Mouse (Mus musculus) liver, embryonic 15.5 days (tissue): ENCODE results near the gene Irs3. TPM values are rescaled to one million over a fixed set of nuclear protein-coding genes. Genes with fewer than 3 reads are reported as not detected.

Experiments
- ATAC-seq: fragments of 200-750 bp; cut with Nextera tagmentation; 2 replicates; pipeline ENCODE4 v1.8.0; 2017; ENCODE audit warnings: moderate number of reproducible peaks, mild to moderate bottlenecking, moderate library complexity; ENCODE audit not compliant: insufficient read depth
- H3K27ac ChIP-seq: fragments of 300-500 bp; sonication (generic); replicated peaks from 2 replicates; pipeline ENCODE4 v1.5.1; 2015; ENCODE audit warnings: mild to moderate bottlenecking, inconsistent platforms
- H3K27me3 ChIP-seq: fragments of 300-500 bp; sonication (generic); 2 replicates; pipeline ENCODE4 v1.6.1; 2015; ENCODE audit warnings: mild to moderate bottlenecking, inconsistent platforms
- H3K36me3 ChIP-seq: fragments of 300-500 bp; sonication (generic); replicated peaks from 2 replicates; pipeline ENCODE4 v1.6.1; 2015; ENCODE audit warnings: moderate library complexity, mild to moderate bottlenecking, inconsistent platforms
- H3K4me1 ChIP-seq: fragments of 300-500 bp; sonication (generic); replicated peaks from 2 replicates; pipeline ENCODE4 v1.6.1; 2015; ENCODE audit warnings: inconsistent platforms
- H3K4me2 ChIP-seq: fragments of 300-500 bp; sonication (generic); 2 replicates; pipeline ENCODE4 v1.6.1; 2015; ENCODE audit warnings: moderate library complexity, mild to moderate bottlenecking, inconsistent platforms
- H3K4me3 ChIP-seq: fragments of 300-500 bp; sonication (generic); replicated peaks from 2 replicates; pipeline ENCODE4 v1.5.1; 2015; ENCODE audit warnings: mild to moderate bottlenecking, inconsistent platforms
- H3K9ac ChIP-seq: fragments of 300-500 bp; sonication (generic); 2 replicates; pipeline ENCODE4 v1.6.1; 2015; ENCODE audit warnings: moderate library complexity, mild to moderate bottlenecking, inconsistent platforms
- H3K9me3 ChIP-seq: fragments of 300-500 bp; sonication (generic); replicated peaks from 2 replicates; pipeline ENCODE4 v1.6.1; 2016; ENCODE audit warnings: inconsistent platforms
- WGBS: fragments of 180-500 bp; shearing (Covaris S2); methylation state at CpG from one replicate; pipeline ENCODE4 v1.1.7; 2015; ENCODE audit warnings: mixed read lengths; ENCODE audit not compliant: insufficient replicate concordance; 5-methylcytosine and 5-hydroxymethylcytosine counted together
- polyA plus RNA-seq: library from polyadenylated mRNA; unstranded; fragments of >200 nt; fragmentation: Nextera tagmentation; extraction: Ambion mirVana; gene quantifications from 2 replicates; pipeline ENCODE4 v1.2.1, GENCODE M21; 2015

The Irs3 gene
- polyA plus RNA-seq, 1 experiment from 2014 or later, result 0.07 TPM

DNA sequence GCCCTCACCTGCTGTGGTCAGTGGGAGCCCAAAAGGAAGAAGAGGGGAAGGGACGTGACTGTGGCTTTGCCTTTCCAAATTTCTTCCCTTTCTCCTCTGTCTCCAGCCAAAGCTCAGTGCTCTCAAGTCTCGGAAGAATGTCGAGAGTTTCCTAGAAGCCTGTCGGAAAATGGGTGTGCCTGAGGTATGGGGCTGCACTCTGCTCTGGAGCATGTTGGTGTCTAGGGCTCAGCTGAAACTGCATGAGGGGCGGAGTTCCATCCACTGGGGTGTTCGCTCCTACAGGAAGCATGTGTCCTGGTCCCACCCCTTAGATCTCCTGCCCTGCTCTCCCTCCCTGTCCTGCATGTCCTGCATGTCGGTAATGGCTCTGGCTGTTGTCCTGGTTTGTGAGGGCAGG lies 6.0 kb downstream of the Irs3 start:
- no peaks in the 10 kb centered on the region for H3K9me3 ChIP-seq
- no peak overlapping the region for H3K27ac ChIP-seq
- H3K4me2 ChIP-seq, result no peak overlapping the region
- H3K36me3 ChIP-seq, result peaks cover 82% of the 10 kb centered on the region
- H3K4me3 ChIP-seq, result no peak overlapping the region
- H3K4me1 ChIP-seq, result peaks cover 30% of the 10 kb centered on the region
- 68% methylated on average over 7 of the region's 7 CpGs for WGBS
- H3K9ac ChIP-seq, result no peak overlapping the region
- peaks cover 13% of the 10 kb centered on the region for H3K27me3 ChIP-seq
- no peak for ATAC-seq

DNA sequence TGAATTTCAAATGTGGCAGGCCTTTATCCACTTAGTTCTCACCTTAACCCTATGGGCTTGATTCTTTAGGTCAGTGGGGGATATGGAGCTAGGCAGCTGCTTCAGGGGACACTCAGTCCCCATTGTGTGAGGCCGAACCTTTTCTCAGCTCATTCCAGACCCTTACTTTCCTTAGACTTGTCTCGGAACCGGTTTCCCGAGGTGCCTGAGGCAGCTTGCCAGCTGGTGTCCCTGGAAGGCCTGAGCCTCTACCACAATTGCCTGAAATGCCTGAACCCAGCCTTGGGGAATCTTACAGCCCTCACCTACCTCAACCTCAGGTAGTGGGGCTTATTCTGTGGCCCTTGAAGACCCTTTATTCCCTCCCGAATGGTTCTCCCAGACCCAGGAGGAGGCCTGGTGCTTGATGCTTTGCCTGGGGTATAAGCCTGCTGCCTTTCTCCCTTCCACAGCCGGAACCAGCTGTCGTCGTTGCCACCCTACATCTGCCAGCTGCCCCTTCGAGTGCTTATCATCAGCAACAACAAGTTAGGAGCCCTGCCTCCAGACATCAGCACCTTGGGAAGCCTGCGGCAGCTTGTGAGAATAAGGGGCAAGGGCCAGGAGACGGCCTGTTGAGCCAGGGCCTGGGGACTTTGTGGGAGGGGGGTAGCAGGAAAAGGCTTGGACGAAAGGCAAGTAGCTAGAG lies 12.0 kb downstream of the Irs3 start:
- Histone ChIP-seq H3K27me3 (no peaks in the 10 kb centered on the region), H3K9me3 (no peaks in the 10 kb centered on the region), H3K4me1 (peaks cover 54% of the 10 kb centered on the region), H3K4me3 (no peak overlapping the region), H3K36me3 (peaks cover 57% of the 10 kb centered on the region), H3K27ac (no peak overlapping the region), H3K9ac (no peak overlapping the region), H3K4me2 (no peak overlapping the region)
- 72% methylated on average over 12 of the region's 12 CpGs for WGBS
- no peak for ATAC-seq

DNA sequence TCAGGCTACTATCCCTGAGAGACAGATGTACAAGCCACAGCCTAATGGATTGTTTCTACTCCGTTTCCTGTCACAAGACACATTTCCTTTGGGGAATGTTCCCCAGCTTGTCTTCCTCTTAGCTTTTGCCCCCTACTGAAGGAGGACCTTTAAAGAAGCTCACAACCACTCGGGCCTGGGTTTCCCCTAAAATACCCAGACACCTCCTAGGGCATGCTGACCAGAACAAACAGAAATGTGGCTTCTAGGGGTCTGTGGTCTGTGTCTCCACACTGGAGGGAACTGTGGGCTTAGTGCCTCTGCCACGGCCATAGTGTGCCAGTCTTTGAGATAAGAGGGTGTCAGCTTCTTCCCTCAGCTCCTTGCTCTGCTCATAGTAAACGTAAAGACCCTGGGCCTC lies 13.9 kb downstream of the Irs3 start:
- 14% methylated on average over 4 of the region's 4 CpGs for WGBS
- H3K4me3 ChIP-seq, result peak overlapping the region; percentile 29
- peak overlapping the region; percentile 87; the same call in 1 of the 2 replicates for H3K9ac ChIP-seq
- H3K4me1 ChIP-seq, result peaks cover 58% of the 10 kb centered on the region
- H3K4me2 ChIP-seq, result peak overlapping the region; percentile 93
- no peaks in the 10 kb centered on the region for H3K27me3 ChIP-seq
- peaks cover 38% of the 10 kb centered on the region for H3K36me3 ChIP-seq
- ATAC-seq, result no peak
- H3K27ac ChIP-seq, result peak overlapping the region; percentile 97
- H3K9me3 ChIP-seq, result no peaks in the 10 kb centered on the region

- Histone ChIP-seq H3K4me3 (peak overlapping the region; percentile 96), H3K9ac (peak overlapping the region; percentile 87; the same call in 1 of the 2 replicates), H3K27me3 (no peaks in the 10 kb centered on the region), H3K27ac (peak overlapping the region; percentile 97), H3K4me2 (peak overlapping the region; percentile 93), H3K9me3 (no peaks in the 10 kb centered on the region), H3K4me1 (peaks cover 58% of the 10 kb centered on the region), H3K36me3 (peaks cover 34% of the 10 kb centered on the region)
- ATAC-seq, result no peak
- WGBS, result 19% methylated on average over 9 of the region's 9 CpGs
These were observed 14.3 kb downstream of the Irs3 start for GRCm38 (mm10) chr5:137631171-137631570.

GRCm38 (mm10) chr5:137630602-137631001 lies 14.9 kb downstream of the Irs3 start:
- H3K4me2 ChIP-seq, result peak overlapping the region; percentile 93
- peak overlapping the region; percentile 87 for H3K9ac ChIP-seq
- H3K36me3 ChIP-seq, result peaks cover 28% of the 10 kb centered on the region
- H3K27me3 ChIP-seq, result no peaks in the 10 kb centered on the region
- no peak for ATAC-seq
- peak overlapping the region; percentile 97 for H3K27ac ChIP-seq
- peaks cover 58% of the 10 kb centered on the region for H3K4me1 ChIP-seq
- H3K4me3 ChIP-seq, result peak overlapping the region; percentile 96
- 20% methylated on average over 3 of the region's 3 CpGs for WGBS
- H3K9me3 ChIP-seq, result no peaks in the 10 kb centered on the region

- Histone ChIP-seq H3K9ac (peak overlapping the region; percentile 87), H3K27ac (peak overlapping the region; percentile 97), H3K4me2 (peak overlapping the region; percentile 93), H3K4me1 (peaks cover 58% of the 10 kb centered on the region), H3K4me3 (peak overlapping the region; percentile 96), H3K27me3 (no peaks in the 10 kb centered on the region), H3K9me3 (no peaks in the 10 kb centered on the region), H3K36me3 (peaks cover 22% of the 10 kb centered on the region)
- ATAC-seq, result no peak
- 2% methylated on average over 6 of the region's 6 CpGs for WGBS
These were observed 15.5 kb downstream of the Irs3 start for GRCm38 (mm10) chr5:137629906-137630545.

GRCm38 (mm10) chr5:137629306-137629721 lies 16.2 kb downstream of the Irs3 start:
- peak overlapping the region; percentile 97 for H3K27ac ChIP-seq
- H3K4me1 ChIP-seq, result peaks cover 58% of the 10 kb centered on the region
- peak; percentile 30 for ATAC-seq
- WGBS, result under 1% methylated on average over 23 of the region's 23 CpGs
- peak overlapping the region; percentile 96 for H3K4me3 ChIP-seq
- peak overlapping the region; percentile 87 for H3K9ac ChIP-seq
- peaks cover 16% of the 10 kb centered on the region for H3K36me3 ChIP-seq
- H3K27me3 ChIP-seq, result no peaks in the 10 kb centered on the region
- peak overlapping the region; percentile 93 for H3K4me2 ChIP-seq
- no peaks in the 10 kb centered on the region for H3K9me3 ChIP-seq

DNA sequence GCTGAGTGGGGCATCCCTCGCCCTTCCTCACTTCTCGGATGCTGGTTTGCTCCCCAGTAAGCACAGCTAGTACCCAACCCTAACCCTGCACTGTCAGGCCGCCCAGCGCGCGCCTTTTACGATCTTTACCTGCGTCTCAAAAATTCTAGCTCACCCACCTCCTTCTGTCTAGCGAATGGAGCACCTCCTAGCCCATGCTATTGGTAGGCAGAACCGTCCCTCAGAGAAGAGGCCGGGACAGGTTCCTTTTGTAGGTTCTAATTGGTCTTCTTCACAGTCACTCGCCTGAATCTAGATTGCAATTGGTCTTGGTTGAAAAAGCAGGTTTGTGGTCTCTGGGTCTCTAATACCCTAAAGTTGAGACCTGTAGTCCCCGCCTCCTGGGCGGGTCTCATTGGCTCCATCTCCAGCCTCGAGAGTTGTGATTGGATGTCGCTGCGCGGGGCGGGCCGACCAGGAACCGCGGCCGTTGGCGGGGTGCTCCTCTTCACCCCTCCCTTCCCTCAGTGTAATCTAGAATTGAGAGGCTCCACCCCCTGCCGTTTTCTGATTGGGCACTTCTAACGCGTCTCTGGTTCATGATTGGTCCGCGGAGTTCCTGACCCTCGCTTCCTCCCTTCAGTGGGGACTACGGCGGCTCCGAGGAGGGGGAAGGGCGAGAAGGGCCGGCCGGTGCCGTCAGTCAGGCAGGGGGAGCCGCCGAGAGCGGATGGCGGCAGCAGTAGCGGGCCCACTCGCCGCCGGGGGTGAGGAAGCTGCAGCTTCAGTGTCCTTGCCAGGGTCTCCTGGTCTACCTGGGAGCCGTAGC lies 16.8 kb downstream of the Irs3 start, which contains the start of the genes Fbxo24, Lrch4 and Gm20605:
Gene Fbxo24 (minus strand): TSS at position 505 of the 808 bp plus-strand sequence.
Gene Lrch4 (plus strand): TSS at position 624 of the 808 bp plus-strand sequence.
Gene Gm20605 (plus strand): TSS at position 678 of the 808 bp plus-strand sequence.
- no peaks in the 10 kb centered on the region for H3K9me3 ChIP-seq
- H3K9ac ChIP-seq, result peak within 1 kb of the TSS; percentile 87
- under 1% methylated on average over 46 of the region's 46 CpGs for WGBS
- no peaks in the 10 kb centered on the region for H3K27me3 ChIP-seq
- peak within 1 kb of the TSS; percentile 96 for H3K4me3 ChIP-seq
- peak within 1 kb of the TSS; percentile 97 for H3K27ac ChIP-seq
- peaks cover 53% of the 10 kb centered on the region for H3K4me1 ChIP-seq
- peak within 1 kb of the TSS; percentile 93 for H3K4me2 ChIP-seq
- H3K36me3 ChIP-seq, result peaks cover 10% of the 10 kb centered on the region
- ATAC-seq, result peak; percentile 92

DNA sequence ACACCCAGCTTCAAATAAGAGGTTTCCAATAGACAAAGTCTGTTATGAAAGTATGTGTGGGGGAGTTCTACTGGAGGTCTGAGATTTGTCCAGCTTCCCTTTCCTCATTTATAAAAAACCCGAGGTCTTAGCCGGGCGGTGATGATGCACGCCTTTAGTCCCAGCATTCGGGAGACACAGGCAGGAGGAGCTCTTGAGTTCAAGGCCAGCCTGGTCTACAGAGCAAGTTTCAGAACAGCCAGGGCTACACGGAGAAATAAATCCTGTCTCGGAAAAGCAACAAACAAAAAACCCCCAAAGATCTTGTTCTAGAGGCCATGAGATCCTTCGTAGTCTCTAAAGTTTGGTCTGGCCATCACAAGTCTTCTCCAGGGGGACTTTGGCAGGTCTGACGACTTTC lies 17.5 kb downstream of the Irs3 start:
- H3K9me3 ChIP-seq, result no peaks in the 10 kb centered on the region
- peak overlapping the region; percentile 93 for H3K4me2 ChIP-seq
- peaks cover 3% of the 10 kb centered on the region; the same call in 1 of the 2 replicates for H3K36me3 ChIP-seq
- no peak for ATAC-seq
- H3K4me3 ChIP-seq, result peak overlapping the region; percentile 96
- peaks cover 1% of the 10 kb centered on the region; the same call in 1 of the 2 replicates for H3K27me3 ChIP-seq
- peak overlapping the region; percentile 73 for H3K9ac ChIP-seq
- H3K4me1 ChIP-seq, result peaks cover 50% of the 10 kb centered on the region
- 2% methylated on average over 9 of the region's 9 CpGs for whole genome bisulfite sequencing
- peak overlapping the region; percentile 86 for H3K27ac ChIP-seq

GRCm38 (mm10) chr5:137623937-137624530 lies 21.5 kb downstream of the Irs3 start:
- Histone ChIP-seq H3K36me3 (no peaks in the 10 kb centered on the region), H3K9ac (no peak overlapping the region), H3K9me3 (no peaks in the 10 kb centered on the region), H3K4me3 (no peak overlapping the region), H3K4me1 (peaks cover 12% of the 10 kb centered on the region), H3K27ac (no peak overlapping the region), H3K4me2 (no peak overlapping the region), H3K27me3 (peaks cover 4% of the 10 kb centered on the region; the same call in 1 of the 2 replicates)
- no peak for ATAC-seq
- WGBS, result 30% methylated on average over 11 of the region's 11 CpGs
